Mouse (Mus musculus) heart, adult 2 months (tissue): ENCODE measurements at regions not wholly inside any gene's neighbourhood (a gene's known extent, or its start where the extent isn't known, plus 50 kb on each side); places are given as distances from the start of the nearest gene placed in this dataset.

ENCODE experiments used
- DNase-seq, 2 experiments: peaks; one replicate each; pipeline ENCODE4 v3.0.0; 2021
- H3K27ac ChIP-seq: fragments of 200-600 bp; 2 replicates; pipeline ENCODE4 v1.8.1; 2022
- H3K27me3 ChIP-seq: fragments of 200-500 bp; 2 replicates; pipeline ENCODE4 v1.6.1; 2012; ENCODE audit warnings: mild to moderate bottlenecking, low read length, inconsistent platforms, mixed read lengths; ENCODE audit not compliant: control insufficient read depth, insufficient read depth
- H3K36me3 ChIP-seq: fragments of 200-500 bp; 2 replicates; pipeline ENCODE4 v1.6.1; 2012; ENCODE audit warnings: low read length, inconsistent platforms; ENCODE audit not compliant: control insufficient read depth, insufficient read depth
- H3K4me1 ChIP-seq: fragments of 200-500 bp; 2 replicates; pipeline ENCODE4 v1.6.1; 2011; ENCODE audit warnings: low read length; ENCODE audit not compliant: control insufficient read depth, insufficient read depth
- H3K4me3 ChIP-seq: fragments of 200-600 bp; 2 replicates; pipeline ENCODE4 v1.8.1; 2022
- H3K79me2 ChIP-seq: fragments of 200-500 bp; replicated peaks from 2 replicates; pipeline ENCODE4 v1.6.1; 2012; ENCODE audit warnings: mild to moderate bottlenecking, inconsistent platforms, low read length, moderate library complexity, mixed read lengths; ENCODE audit not compliant: control insufficient read depth, insufficient read depth
- H3K9ac ChIP-seq: fragments of 200-500 bp; 2 replicates; pipeline ENCODE4 v1.6.1; 2012; ENCODE audit warnings: low read depth, mild to moderate bottlenecking, control low read depth, inconsistent platforms, low read length, mixed read lengths
- CTCF ChIP-seq: fragments of 200-600 bp; IDR thresholded peaks from 2 replicates; pipeline ENCODE4 v1.8.1; 2022; ENCODE audit warnings: antibody characterized with exemption, mild to moderate bottlenecking, moderate library complexity
- EP300 ChIP-seq: fragments of 200-500 bp; IDR thresholded peaks from 2 replicates; pipeline ENCODE4 v1.6.1; 2011; ENCODE audit warnings: low read depth, low read length, control low read depth; ENCODE audit not compliant: insufficient read depth
- POLR2A ChIP-seq: fragments of 200-500 bp; IDR thresholded peaks from 2 replicates; pipeline ENCODE4 v1.6.1; 2011; ENCODE audit warnings: mild to moderate bottlenecking, low read depth, low read length, control low read depth; ENCODE audit not compliant: insufficient read depth
- WGBS: fragments of 180-500 bp; shearing (Covaris S2); methylation state at CpG from one replicate; pipeline ENCODE4 v1.1.7; 2018; 5-methylcytosine and 5-hydroxymethylcytosine counted together
- intact Hi-C: fragments of 180-260 bp; cut with DNase I; formaldehyde crosslinking; loops from one replicate; pipeline ENCODE4 v1.15.1; 2025

DNA sequence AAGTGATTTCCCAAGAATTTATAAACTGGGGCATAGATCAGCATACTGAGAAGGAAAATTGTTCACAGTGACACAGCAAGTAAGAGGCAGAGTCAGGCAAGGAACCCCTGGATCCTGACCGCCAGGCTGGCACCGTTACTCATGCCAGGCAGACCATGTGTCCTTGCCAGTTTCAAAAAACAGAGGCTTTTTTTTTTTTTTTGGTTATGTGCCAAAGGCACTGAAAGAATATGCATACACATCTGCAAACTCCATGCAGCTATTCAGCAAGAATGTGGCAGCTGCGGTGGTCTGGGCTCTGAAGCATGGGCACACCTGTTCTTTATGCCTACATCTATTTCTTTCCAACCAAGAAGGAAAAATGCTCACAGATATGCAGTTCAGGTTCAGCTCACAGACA lies 58.8 kb upstream of the Jam3 start:
- H3K27me3 ChIP-seq, result no peaks in the 10 kb centered on the region
- no peak overlapping the region for H3K4me3 ChIP-seq
- H3K9ac ChIP-seq, result no peak overlapping the region
- DNase-seq, result no peak
- TF ChIP-seq EP300 (no peak), CTCF (no peak), POLR2A (no peak)
- H3K4me1 ChIP-seq, result no peaks in the 10 kb centered on the region
- WGBS, result 78% methylated on average over 3 of the region's 3 CpGs
- no peaks in the 10 kb centered on the region for H3K79me2 ChIP-seq
- no peak overlapping the region for H3K27ac ChIP-seq
- intact Hi-C loops, result no loop called here
- no peaks in the 10 kb centered on the region for H3K36me3 ChIP-seq

DNA sequence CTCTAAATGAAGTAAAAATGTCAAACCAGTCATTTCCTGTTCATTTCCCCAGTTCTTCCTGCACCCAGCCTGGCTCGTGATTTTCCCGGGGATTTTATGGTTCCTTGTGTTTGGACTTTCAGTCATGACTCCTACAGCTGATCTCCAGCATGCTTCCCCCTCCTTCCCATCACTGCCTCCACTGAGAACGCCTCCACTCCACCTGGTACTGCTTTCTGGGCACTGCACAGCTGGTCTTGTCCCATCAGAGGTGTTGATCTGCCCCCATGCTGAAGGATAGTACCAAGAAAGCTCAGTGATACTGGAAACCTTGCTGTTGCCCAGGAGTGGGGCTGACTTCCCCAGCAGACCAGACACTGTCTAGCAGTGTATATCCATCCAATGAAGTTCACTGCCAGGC lies 53.6 kb upstream of the Jam3 start:
- Histone ChIP-seq H3K9ac (no peak overlapping the region), H3K27ac (no peak overlapping the region), H3K36me3 (no peaks in the 10 kb centered on the region), H3K79me2 (no peaks in the 10 kb centered on the region), H3K4me1 (no peaks in the 10 kb centered on the region), H3K4me3 (no peak overlapping the region), H3K27me3 (no peaks in the 10 kb centered on the region)
- no peak for TF ChIP-seq CTCF
- no peak for TF ChIP-seq EP300
- DNase-seq, result no peak
- 40% methylated on average over 3 of the region's 3 CpGs for WGBS
- intact Hi-C loops, result no loop called here
